Mouse (Mus musculus): Measurements from ENCODE around the gene Prkar1b.

Gene Prkar1b

GRCm38 (mm10) chr5:138996322-138997073, 153.3 kb downstream of the Prkar1b start:
- DNase-seq, result peak in 1 of 2 experiments; percentile 40

- DNase-seq, result peak; percentile 79 to 92
Measured at GRCm38 (mm10) chr5:138995721-138996311, 154.0 kb downstream of the Prkar1b start.

- peak; percentile 86 to 94 for DNase-seq
Measured at GRCm38 (mm10) chr5:138994786-138995720, 154.7 kb downstream of the Prkar1b start.

DNA sequence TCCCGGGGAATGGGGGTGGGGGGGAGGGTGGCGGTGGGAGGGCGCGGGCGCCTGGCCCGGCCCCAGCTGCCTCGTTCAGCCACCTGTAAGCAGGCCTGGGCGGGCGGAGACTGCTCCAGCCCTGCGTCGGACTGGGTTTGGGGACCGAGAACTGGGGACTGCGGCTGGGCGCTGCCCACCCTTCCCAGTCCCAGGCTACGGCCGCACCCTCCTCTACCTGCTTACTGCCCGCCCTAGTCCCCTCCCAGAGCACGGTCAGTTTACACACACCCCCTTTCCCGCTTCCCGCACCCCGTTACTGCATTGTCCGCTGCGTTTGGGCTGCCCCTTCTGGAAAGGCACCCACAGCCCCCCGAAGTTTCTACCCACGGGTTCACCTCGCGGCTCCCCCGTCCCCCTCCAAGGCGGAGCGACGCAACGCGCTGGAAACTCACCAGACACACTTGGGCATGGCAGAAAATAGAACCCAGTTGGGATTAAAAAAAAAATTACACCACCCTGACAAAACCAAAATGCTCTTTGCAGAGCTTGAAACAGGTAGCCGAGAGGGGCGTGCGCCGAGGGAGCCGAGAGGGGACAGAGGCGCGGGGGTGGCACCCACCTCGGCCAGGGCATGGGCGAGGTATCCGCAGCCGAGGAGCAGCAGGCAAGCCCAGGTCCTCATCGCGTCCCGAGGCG, 155.6 kb downstream of the Prkar1b start:
- peak; percentile 48 to 79 for DNase-seq

DNA sequence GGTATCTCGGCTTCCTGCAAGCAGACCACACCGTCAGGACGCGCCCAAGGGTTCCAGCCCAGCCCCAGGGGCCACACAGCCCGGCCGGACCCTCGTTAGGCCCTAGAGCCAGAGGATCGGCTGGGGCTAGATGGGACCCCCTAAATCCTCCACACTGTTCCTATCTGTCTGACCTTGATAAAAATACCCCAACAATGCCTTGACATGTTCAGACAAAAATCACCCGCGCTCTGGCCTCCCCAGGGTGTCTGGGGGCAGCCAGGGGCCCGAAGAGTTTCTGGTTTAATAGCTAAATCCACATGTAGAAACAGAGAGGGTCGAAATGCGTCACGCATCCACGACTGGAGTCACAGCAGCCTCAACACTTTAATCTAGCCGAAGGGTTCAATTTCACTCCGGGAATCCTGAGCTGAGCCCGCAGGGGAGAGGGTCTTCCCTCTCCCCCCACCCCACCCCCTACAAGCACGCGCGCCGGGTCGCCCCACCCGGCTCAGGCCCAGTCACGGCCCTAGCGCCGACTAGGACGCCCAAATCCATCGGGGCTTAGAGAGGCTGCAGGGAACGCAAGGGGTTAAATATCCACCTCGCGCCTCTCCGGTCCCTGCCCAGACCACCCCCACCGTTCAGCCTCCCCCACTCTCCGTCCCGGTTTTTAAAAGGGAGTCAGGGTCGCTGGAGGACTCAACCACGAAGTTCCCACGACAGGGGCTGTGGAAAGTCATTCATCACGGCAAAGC, 156.3 kb downstream of the Prkar1b start:
- DNase-seq, result no peak

DNA sequence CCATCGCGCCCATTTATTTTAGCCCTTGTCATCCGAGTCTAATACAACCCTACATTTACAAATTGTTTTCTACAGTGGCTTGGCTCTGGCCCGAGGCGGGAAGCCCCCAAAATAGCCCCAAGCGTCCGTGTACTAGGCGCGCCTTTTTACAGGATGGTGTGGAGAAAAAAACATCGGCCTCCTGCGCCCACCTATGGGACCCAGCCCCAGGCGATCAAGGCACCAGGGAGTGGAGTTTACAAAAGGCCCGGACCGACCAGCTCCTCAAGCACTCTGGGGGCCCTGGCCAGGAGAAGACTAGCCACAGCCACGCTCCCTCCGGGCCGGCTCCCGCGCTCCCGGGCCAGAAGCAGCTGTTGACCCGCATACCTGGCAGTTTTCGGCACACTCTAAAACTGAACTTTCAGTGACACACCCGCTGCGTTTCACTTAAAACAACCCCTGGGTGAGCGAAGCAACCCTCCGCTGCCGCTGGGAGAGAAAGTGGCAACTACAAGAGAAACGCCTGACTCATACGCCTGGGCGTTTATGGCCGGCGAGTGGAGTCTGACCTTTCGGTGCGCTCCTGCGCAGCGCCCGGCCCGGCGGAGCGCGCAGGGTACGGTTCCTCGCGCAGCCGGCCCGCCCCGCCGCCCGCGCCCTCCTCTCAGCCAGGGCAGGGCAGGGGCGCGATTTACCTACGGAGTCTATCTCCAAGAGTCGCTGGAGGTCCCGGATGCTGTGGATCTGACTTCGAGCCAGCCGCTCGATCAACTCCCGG, 157.0 kb downstream of the Prkar1b start:
- DNase-seq, result peak; percentile 58 to 81

DNA sequence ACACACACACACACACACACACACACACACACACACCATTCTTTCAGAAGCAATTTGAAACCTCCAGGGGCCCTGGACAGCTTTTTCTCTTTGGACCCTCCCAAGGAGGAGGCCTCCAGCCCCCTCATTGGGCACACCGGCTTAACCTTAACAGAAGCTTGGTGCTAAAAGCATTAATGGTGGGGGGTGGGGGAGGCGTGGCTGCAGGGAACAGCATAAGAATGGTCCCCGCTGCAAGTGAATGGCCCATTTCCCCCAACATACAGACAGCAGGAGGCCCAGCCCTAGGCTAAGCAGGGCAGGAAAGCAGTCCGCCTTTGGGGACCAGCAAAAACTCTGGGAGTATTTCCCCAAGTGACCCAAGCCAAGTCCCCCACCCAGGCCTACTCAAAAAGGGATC, 158.1 kb downstream of the Prkar1b start:
- no peak for DNase-seq

DNA sequence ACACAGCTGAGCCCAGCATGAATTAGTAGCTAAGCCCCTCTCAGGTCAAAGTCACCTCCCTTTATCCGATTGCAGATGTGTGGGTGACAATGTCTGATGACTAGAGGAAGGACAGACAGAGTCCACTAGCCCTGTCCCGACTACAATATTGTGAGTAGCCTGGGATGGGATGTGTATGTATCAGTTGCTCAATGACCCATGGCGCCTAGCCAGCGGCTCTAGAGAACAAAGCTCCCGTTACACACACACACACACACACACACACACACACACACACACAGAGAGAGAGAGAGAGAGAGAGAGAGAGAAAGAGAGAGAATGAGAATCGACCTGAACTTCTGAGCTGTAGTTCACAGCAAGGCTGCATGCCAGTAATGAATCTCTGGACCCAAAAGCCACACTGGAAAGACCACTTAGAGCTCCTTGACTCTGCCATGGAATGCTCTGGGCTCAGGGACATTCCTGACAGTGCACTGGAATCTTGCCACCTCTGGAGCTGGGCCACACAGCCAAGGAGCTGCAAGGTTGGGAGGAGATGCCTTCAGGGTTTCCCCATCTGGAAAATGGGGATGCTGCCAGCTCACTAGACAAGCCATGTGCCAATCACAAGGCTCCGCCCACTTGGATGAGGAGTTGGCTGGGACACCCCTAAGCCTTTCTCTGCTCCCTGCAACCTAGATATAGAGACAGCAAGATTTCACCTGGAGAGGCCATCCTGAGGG, 159.0 kb downstream of the Prkar1b start:
- DNase-seq, result peak; percentile 60 to 75

DNA sequence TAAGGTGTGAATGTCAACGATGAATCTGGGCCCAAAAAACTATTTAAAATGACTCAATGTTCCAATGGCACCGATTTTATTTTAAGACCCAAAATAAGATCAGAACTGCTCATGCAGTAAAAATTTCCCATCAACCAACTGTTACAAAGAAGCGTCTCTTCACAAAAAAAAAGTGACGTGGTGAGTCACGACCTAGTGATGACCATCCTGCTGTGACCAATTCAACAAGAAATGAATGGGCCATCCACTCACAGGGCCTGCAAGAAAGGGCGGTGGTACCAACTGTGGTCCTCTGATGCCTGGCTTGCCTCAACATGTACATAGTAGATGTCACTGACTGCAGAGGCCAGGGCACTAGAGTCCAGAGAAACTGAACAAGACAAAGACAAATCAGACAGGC, 160.2 kb downstream of the Prkar1b start:
- DNase-seq, result peak in 1 of 2 experiments; percentile 16

DNA sequence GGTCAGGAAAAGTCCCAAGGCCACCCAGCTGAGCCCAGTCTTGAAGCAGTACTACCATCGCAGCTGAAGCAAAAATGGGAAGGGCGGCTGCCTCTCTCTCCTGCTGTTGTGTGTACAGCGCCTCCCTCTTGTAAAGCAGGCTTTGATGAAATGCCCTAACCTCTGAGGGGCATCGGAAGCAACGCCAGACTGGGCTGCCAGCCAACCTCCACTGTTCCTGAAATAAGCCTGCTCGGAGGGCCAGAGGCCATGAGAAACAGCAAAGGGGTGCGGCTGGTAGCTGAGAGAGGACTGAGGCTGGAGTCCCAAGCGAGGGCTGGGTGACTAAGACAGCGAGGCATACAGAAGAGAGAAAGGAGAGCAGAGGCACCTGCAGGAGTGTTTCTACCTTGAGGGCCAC, 161.0 kb downstream of the Prkar1b start:
- peak; percentile 81 to 89 for DNase-seq

- DNase-seq, result peak in 1 of 2 experiments; percentile 22
Measured at GRCm38 (mm10) chr5:138987994-138988393, 161.8 kb downstream of the Prkar1b start.

DNA sequence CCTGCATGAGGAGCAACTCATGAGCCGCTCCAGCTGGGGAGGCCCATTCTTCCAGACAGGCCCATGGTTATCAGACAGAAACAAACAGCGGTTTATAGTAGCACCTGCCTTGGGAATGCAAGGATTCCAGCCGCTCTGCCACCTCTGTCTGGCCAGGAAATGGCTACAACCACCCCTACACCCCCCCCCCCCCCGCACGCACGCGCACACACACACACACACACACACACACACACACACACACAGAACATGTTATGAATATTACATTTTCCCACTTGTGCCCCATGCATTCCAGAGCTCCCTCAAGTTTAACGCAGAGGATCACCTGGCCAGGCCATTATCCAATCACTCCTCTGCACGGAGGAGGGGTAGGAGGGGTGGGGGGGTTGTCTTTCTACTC, 167.9 kb downstream of the Prkar1b start:
- DNase-seq, result no peak

GRCm38 (mm10) chr5:138980608-138981007, 169.2 kb downstream of the Prkar1b start:
- peak; percentile 87 to 95 for DNase-seq

DNA sequence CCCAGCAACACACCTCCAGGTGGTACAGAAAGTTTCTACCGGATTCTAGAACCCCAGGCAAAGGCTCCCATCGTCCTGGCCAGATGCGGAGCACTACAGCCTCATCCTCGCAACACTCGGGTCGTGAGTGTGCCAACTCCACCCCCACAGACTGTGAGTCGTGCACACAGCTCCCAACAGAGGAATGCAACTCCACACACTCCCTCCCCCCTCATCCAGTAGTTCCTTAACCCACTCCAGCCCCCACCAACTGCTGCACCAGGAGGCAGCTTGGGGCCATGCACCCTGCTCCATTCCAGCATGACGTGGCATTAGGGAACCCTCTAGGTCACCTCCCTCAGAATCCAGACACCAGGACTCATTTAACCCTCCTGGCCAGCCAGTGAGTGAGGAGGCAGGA, 170.0 kb downstream of the Prkar1b start:
- DNase-seq, result peak; percentile 38 to 79

GRCm38 (mm10) chr5:138977759-138978158, 172.0 kb downstream of the Prkar1b start:
- DNase-seq, result no peak

DNA sequence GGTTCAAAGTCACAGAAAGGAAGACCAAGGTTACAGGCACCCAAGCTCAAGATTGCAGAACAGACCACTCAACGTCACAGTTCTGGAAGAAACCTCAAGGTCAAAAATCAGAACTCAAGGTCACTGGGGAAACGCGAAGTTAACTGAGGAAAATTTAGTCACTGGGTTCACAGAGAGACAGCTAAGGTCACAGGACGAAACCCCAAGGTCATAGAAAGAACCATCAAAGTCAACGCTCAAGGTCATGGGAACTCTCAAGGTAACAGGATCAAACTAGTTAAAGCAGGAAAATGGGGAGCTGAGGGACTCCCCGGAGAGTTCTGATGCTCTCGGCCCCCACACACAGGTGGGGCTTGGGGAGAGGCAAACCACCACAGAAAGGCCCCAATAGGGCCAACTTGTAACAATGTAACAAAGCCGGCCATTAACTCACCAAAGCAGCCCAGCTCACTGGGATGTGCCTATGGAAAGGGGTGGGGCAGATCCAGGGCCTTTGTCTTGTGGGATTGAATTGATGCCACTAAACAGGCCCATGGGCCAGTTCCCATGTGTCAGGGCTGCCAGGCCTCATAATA, 174.8 kb downstream of the Prkar1b start:
- DNase-seq, result no peak

- no peak for DNase-seq
Measured at GRCm38 (mm10) chr5:138973480-138973879, 176.3 kb downstream of the Prkar1b start.

DNA sequence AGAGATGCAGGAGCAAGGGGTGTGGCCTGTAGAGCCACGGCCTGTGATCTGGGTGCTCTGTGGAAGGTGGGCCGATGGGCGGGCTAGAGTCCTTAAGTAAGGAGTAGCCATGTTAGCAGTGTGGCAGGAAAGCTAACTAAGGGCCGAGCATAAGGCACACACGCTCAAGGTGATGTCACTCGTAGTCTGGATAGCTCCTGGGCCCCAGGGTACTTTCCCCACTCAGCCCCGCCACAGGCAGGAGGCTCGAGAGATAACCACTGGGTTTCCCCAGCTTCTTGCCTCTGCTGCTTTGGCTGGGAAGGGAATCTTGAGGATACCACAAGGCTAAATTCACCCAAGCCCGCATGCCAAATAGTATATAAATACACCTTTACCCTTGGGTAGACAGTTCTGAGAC, 178.4 kb downstream of the Prkar1b start:
- DNase-seq, result no peak

DNA sequence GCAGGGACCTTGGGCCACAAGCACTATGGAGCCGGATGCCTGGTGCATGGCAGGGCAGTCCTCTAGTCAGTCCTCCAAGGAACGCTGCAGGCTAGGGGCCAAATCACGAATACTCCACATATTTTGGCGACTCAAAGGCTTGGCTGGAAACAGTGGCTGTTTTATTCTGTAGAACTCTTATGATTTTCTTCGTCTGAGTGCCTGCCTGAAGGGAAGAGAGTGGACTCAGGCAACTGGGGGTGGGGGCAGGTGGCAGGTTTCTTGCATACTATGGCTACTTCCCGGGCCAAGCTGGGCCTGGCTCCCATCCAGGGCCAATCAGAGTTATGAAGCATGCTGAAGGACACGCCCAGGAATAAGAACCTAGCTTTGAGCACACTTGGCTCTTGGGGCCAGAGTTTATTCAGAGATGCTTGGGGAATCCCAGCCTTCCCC, 179.7 kb downstream of the Prkar1b start:
- peak; percentile 60 to 76 for DNase-seq
